In genomic region chr7:122675207-122675606, GRCm38 (mm10) we compare ENCODE assay signal across 20 mouse cellular contexts. TPM values are rescaled to one million over a fixed set of nuclear protein-coding genes. Genes with fewer than 3 reads are reported as not detected.
A peak's percentile ranks its signal among the peaks of the same experiment; 100 is the strongest.
DNase-seq lines count a peak whose midpoint lies in the region; ATAC-seq and TF ChIP-seq lines count a peak whose summit lies in the region.
"Had no signal": no experiment of that assay in that cellular context is flagged by ENCODE, and none has a peak within 500 bp of the region (broad histone marks: within the 10 kb centered on the region; RNA-seq: fewer than 3 reads in every experiment).

No protein-coding gene starts in this region.

- 68% methylated on average over 7 of the region's 7 CpGs for WGBS in hindbrain, embryonic 16.5 days
- whole genome bisulfite sequencing in hindbrain, embryonic 11.5 days: 82% methylated on average over 7 of the region's 7 CpGs
- WGBS in midbrain, embryonic 14.5 days: 68% methylated on average over 7 of the region's 7 CpGs
- WGBS in midbrain, embryonic 11.5 days: 82% methylated on average over 7 of the region's 7 CpGs
- WGBS in midbrain, embryonic 16.5 days: 66% methylated on average over 7 of the region's 7 CpGs
- WGBS in embryonic facial prominence, embryonic 10.5 days: 86% methylated on average over 7 of the region's 7 CpGs

- H3K4me2 ChIP-seq in hindbrain, embryonic 16.5 days (ENCODE audit: low read length): peak overlapping the region; percentile 33
- H3K4me2 ChIP-seq in hindbrain, embryonic 11.5 days (replicated peaks; ENCODE audit: low read depth, low read length): no peak overlapping the region
- peak overlapping the region; percentile 70 for H3K4me2 ChIP-seq in midbrain, embryonic 14.5 days (ENCODE audit: low read length)
- H3K4me2 ChIP-seq in midbrain, embryonic 11.5 days: no peak overlapping the region
- H3K4me2 ChIP-seq in midbrain, embryonic 16.5 days (ENCODE audit: low read length): peak overlapping the region; percentile 33
- H3K4me2 ChIP-seq: embryonic facial prominence, embryonic 12.5 days; forebrain, embryonic 13.5 days; intestine, embryonic 15.5 days; kidney, embryonic 15.5 days; liver, embryonic 15.5 days; midbrain, embryonic 12.5 days; stomach, embryonic 15.5 days had no signal

- no peak overlapping the region for H3K27ac ChIP-seq in hindbrain, embryonic 16.5 days (ENCODE audit: low read depth, low read length)
- H3K27ac ChIP-seq in hindbrain, embryonic 11.5 days (ENCODE audit: low read depth, low read length): no peak overlapping the region
- no peak overlapping the region for H3K27ac ChIP-seq in midbrain, embryonic 14.5 days (replicated peaks; ENCODE audit: low read depth, low read length)
- H3K27ac ChIP-seq in midbrain, embryonic 11.5 days (ENCODE audit: low read depth, low read length): no peak overlapping the region
- no peak overlapping the region for H3K27ac ChIP-seq in cortical plate, adult 2 months (ENCODE audit: insufficient read depth, low read length)
- H3K27ac ChIP-seq in midbrain, embryonic 16.5 days (ENCODE audit: low read length): no peak overlapping the region
- no peak overlapping the region for H3K27ac ChIP-seq in embryonic facial prominence, embryonic 10.5 days (replicated peaks)
- H3K27ac ChIP-seq: embryonic facial prominence, embryonic 12.5 days; forebrain, embryonic 13.5 days; intestine, embryonic 15.5 days; kidney, embryonic 15.5 days; liver, embryonic 15.5 days; macrophage; midbrain, embryonic 12.5 days; stomach, embryonic 15.5 days had no signal

- no peaks in the 10 kb centered on the region for H3K36me3 ChIP-seq in hindbrain, embryonic 16.5 days (ENCODE audit: control insufficient read depth, insufficient read depth, low read length)
- no peaks in the 10 kb centered on the region for H3K36me3 ChIP-seq in hindbrain, embryonic 11.5 days (ENCODE audit: control insufficient read depth, insufficient read depth, low read length)
- H3K36me3 ChIP-seq in midbrain, embryonic 14.5 days (ENCODE audit: control insufficient read depth, insufficient read depth, low read length): no peaks in the 10 kb centered on the region
- H3K36me3 ChIP-seq in midbrain, embryonic 11.5 days (ENCODE audit: control insufficient read depth, insufficient read depth, low read length): no peaks in the 10 kb centered on the region
- 0 out of 2 replicates have a peak, but pooled peaks cover 2% of the 10 kb centered on the region for H3K36me3 ChIP-seq in midbrain, embryonic 16.5 days (ENCODE audit: control insufficient read depth, insufficient read depth, low read length)
- H3K36me3 ChIP-seq in embryonic facial prominence, embryonic 10.5 days (replicated peaks): no peaks in the 10 kb centered on the region
- H3K36me3 ChIP-seq: embryonic facial prominence, embryonic 12.5 days; intestine, embryonic 15.5 days; kidney, embryonic 15.5 days; liver, embryonic 15.5 days; midbrain, embryonic 12.5 days; stomach, embryonic 15.5 days had no signal

- DNase-seq in hindbrain, embryonic 11.5 days (ENCODE audit: low spot score): no peak
- no peak for DNase-seq in midbrain, embryonic 14.5 days
- DNase-seq in midbrain, embryonic 11.5 days (ENCODE audit: low spot score, missing footprints): no peak
- DNase-seq in embryonic facial prominence, embryonic 10.5 days (ENCODE audit: low spot score): no peak
- DNase-seq: cerebellum, adult 8-10 months; kidney, postnatal 4 days; thymus, adult 18-20 months; thymus, postnatal 4 days had no signal

- no peaks in the 10 kb centered on the region; the same call in 1 of the 2 replicates for H3K4me1 ChIP-seq in hindbrain, embryonic 16.5 days (ENCODE audit: control insufficient read depth, insufficient read depth, low read depth, low read length)
- H3K4me1 ChIP-seq in hindbrain, embryonic 11.5 days (replicated peaks; ENCODE audit: control insufficient read depth, insufficient read depth, low read length): no peaks in the 10 kb centered on the region
- no peaks in the 10 kb centered on the region for H3K4me1 ChIP-seq in midbrain, embryonic 14.5 days (ENCODE audit: control insufficient read depth, insufficient read depth, low read length)
- no peaks in the 10 kb centered on the region for H3K4me1 ChIP-seq in midbrain, embryonic 11.5 days (ENCODE audit: control insufficient read depth, insufficient read depth, low read length)
- H3K4me1 ChIP-seq in cortical plate, adult 2 months (ENCODE audit: control insufficient read depth, insufficient read depth, low read length): peaks cover 6% of the 10 kb centered on the region
- H3K4me1 ChIP-seq in midbrain, embryonic 16.5 days (ENCODE audit: control insufficient read depth, insufficient read depth, low read length): peaks cover 7% of the 10 kb centered on the region; the same call in 1 of the 2 replicates
- peaks cover 9% of the 10 kb centered on the region; the same call in 1 of the 2 replicates for H3K4me1 ChIP-seq in embryonic facial prominence, embryonic 10.5 days
- H3K4me1 ChIP-seq: intestine, embryonic 15.5 days; liver, embryonic 15.5 days; stomach, embryonic 15.5 days had no signal

- ATAC-seq in hindbrain, embryonic 16.5 days: no peak
- ATAC-seq in hindbrain, embryonic 11.5 days (ENCODE audit: low FRiP score): no peak
- ATAC-seq in midbrain, embryonic 14.5 days (ENCODE audit: low FRiP score, low TSS enrichment): no peak
- ATAC-seq in midbrain, embryonic 11.5 days (ENCODE audit: low FRiP score): no peak
- ATAC-seq in midbrain, embryonic 16.5 days: no peak
- ATAC-seq: forebrain, embryonic 13.5 days; intestine, embryonic 15.5 days had no signal

- no peak for TF ChIP-seq CTCF in cortical plate, adult 2 months (IDR thresholded peaks at IDR 0.05; ENCODE audit: extremely low read depth, insufficient read depth, low read length)

- TF ChIP-seq POLR2A in cortical plate, adult 2 months (IDR thresholded peaks at IDR 0.05; ENCODE audit: extremely low read depth, insufficient read depth, low read length): no peak

- no peaks in the 10 kb centered on the region for H3K27me3 ChIP-seq in hindbrain, embryonic 16.5 days (replicated peaks; ENCODE audit: control insufficient read depth, insufficient read depth, low read length)
- H3K27me3 ChIP-seq in hindbrain, embryonic 11.5 days (ENCODE audit: control insufficient read depth, insufficient read depth, low read length): peaks cover 3% of the 10 kb centered on the region; the same call in 1 of the 2 replicates
- 0 out of 2 replicates have a peak, but pooled peaks cover 3% of the 10 kb centered on the region for H3K27me3 ChIP-seq in midbrain, embryonic 14.5 days (ENCODE audit: control insufficient read depth, insufficient read depth, low read length)
- H3K27me3 ChIP-seq in midbrain, embryonic 11.5 days (ENCODE audit: control insufficient read depth, insufficient read depth, low read length): peaks cover 3% of the 10 kb centered on the region
- no peaks in the 10 kb centered on the region for H3K27me3 ChIP-seq in midbrain, embryonic 16.5 days (ENCODE audit: control insufficient read depth, insufficient read depth, low read depth, low read length)
- H3K27me3 ChIP-seq in embryonic facial prominence, embryonic 10.5 days (replicated peaks; ENCODE audit: low read depth, poor library complexity, severe bottlenecking): peaks cover 20% of the 10 kb centered on the region
- H3K27me3 ChIP-seq: liver, embryonic 15.5 days had no signal

- H3K9ac ChIP-seq in hindbrain, embryonic 16.5 days (ENCODE audit: low read depth, low read length): no peak overlapping the region
- H3K9ac ChIP-seq in hindbrain, embryonic 11.5 days (ENCODE audit: low read depth, low read length): no peak overlapping the region
- no peak overlapping the region for H3K9ac ChIP-seq in midbrain, embryonic 14.5 days (replicated peaks; ENCODE audit: low read length)
- H3K9ac ChIP-seq in midbrain, embryonic 11.5 days (ENCODE audit: low read length): no peak overlapping the region
- H3K9ac ChIP-seq in midbrain, embryonic 16.5 days (ENCODE audit: low read depth, low read length): no peak overlapping the region
- H3K9ac ChIP-seq: embryonic facial prominence, embryonic 12.5 days; forebrain, embryonic 13.5 days; intestine, embryonic 15.5 days; kidney, embryonic 15.5 days; liver, embryonic 15.5 days; midbrain, embryonic 12.5 days; stomach, embryonic 15.5 days had no signal

- H3K9me3 ChIP-seq in hindbrain, embryonic 16.5 days (ENCODE audit: control insufficient read depth, low read length): no peaks in the 10 kb centered on the region
- no peaks in the 10 kb centered on the region for H3K9me3 ChIP-seq in hindbrain, embryonic 11.5 days (ENCODE audit: control insufficient read depth, low read length)
- no peaks in the 10 kb centered on the region for H3K9me3 ChIP-seq in midbrain, embryonic 14.5 days (ENCODE audit: control insufficient read depth, low read length)
- no peaks in the 10 kb centered on the region for H3K9me3 ChIP-seq in midbrain, embryonic 11.5 days (ENCODE audit: control insufficient read depth, low read length)
- no peaks in the 10 kb centered on the region for H3K9me3 ChIP-seq in midbrain, embryonic 16.5 days (replicated peaks; ENCODE audit: control insufficient read depth, low read length, poor library complexity, severe bottlenecking)
- no peaks in the 10 kb centered on the region for H3K9me3 ChIP-seq in embryonic facial prominence, embryonic 10.5 days
- H3K9me3 ChIP-seq: embryonic facial prominence, embryonic 12.5 days; forebrain, embryonic 13.5 days; intestine, embryonic 15.5 days; kidney, embryonic 15.5 days; liver, embryonic 15.5 days; midbrain, embryonic 12.5 days; stomach, embryonic 15.5 days had no signal

- no peak overlapping the region for H3K4me3 ChIP-seq in hindbrain, embryonic 16.5 days (ENCODE audit: low read length)
- H3K4me3 ChIP-seq in hindbrain, embryonic 11.5 days (ENCODE audit: low read depth, low read length): no peak overlapping the region
- no peak overlapping the region for H3K4me3 ChIP-seq in midbrain, embryonic 14.5 days (replicated peaks; ENCODE audit: low read depth, low read length)
- no peak overlapping the region for H3K4me3 ChIP-seq in midbrain, embryonic 11.5 days (ENCODE audit: low read depth, low read length)
- peak overlapping the region; percentile 6 for H3K4me3 ChIP-seq in cortical plate, adult 2 months (ENCODE audit: insufficient read depth, low read length)
- no peak overlapping the region for H3K4me3 ChIP-seq in midbrain, embryonic 16.5 days (ENCODE audit: low read depth, low read length)
- no peak overlapping the region for H3K4me3 ChIP-seq in embryonic facial prominence, embryonic 10.5 days
- H3K4me3 ChIP-seq: embryonic facial prominence, embryonic 12.5 days; erythroblast, embryonic 14.5 days; forebrain, embryonic 13.5 days; intestine, embryonic 15.5 days; kidney, embryonic 15.5 days; liver, embryonic 15.5 days; midbrain, embryonic 12.5 days; stomach, embryonic 15.5 days had no signal

RNA-seq across cellular contexts. Expression of gene Cacng3, which starts 4.9 kb away (rescaled TPM):
- polyA plus RNA-seq in hindbrain, embryonic 16.5 days (2015; fragmentation: Nextera tagmentation; extraction: Ambion mirVana): 29.5 and 31.4 TPM in 2 replicates
- polyA plus RNA-seq in hindbrain, embryonic 11.5 days (2014; fragmentation: Nextera tagmentation; extraction: Ambion mirVana): 1.9 and 2.1 TPM in 2 replicates
- polyA plus RNA-seq in midbrain, embryonic 14.5 days (2014; fragmentation: Nextera tagmentation; extraction: Ambion mirVana): 17.2 and 17.4 TPM in 2 replicates
- polyA plus RNA-seq in midbrain, embryonic 11.5 days (2014; fragmentation: Nextera tagmentation; extraction: Ambion mirVana): 2.4 and 2.6 TPM in 2 replicates
- 75.6 and 77.1 TPM in 2 replicates for polyA plus RNA-seq in cortical plate, adult 2 months (2012; rRNA removed)
- 28.8 and 30.7 TPM in 2 replicates for polyA plus RNA-seq in midbrain, embryonic 16.5 days (2015; fragmentation: Nextera tagmentation; extraction: Ambion mirVana)
- 0.06 TPM in 1 of 2 replicates, not detected in the other for polyA plus RNA-seq in embryonic facial prominence, embryonic 10.5 days (2016; fragmentation: Nextera tagmentation; extraction: Ambion mirVana)
- polyA plus RNA-seq: embryonic facial prominence, embryonic 12.5 days; erythroblast, embryonic 14.5 days; macrophage had no signal

Comparison
In these comparisons a context has a peak if more than half of its experiments do, and no peak if none do; other contexts are left out.
1. H3K4me2 ChIP-seq: peak in hindbrain, embryonic 16.5 days (single experiment), midbrain, embryonic 14.5 days (single experiment) and midbrain, embryonic 16.5 days (single experiment); none in hindbrain, embryonic 11.5 days (single experiment) and midbrain, embryonic 11.5 days (single experiment).